Mouse (Mus musculus): Measurements from ENCODE around the gene Mpp2. TPM values are rescaled to one million over a fixed set of nuclear protein-coding genes. Genes with fewer than 3 reads are reported as not detected.
A peak's percentile ranks its signal among the peaks of the same experiment; 100 is the strongest.

The Mpp2 gene
- polyA plus RNA-seq, 1 experiment from 2014 or later, result 24.1 TPM

GRCm38 (mm10) chr11:102044691-102045212 is 43.6 kb downstream of the Mpp2 start:
- Histone ChIP-seq H3K4me1 (replicated peaks; ENCODE audit: control insufficient read depth, insufficient read depth, low read length) (0 out of 2 replicates have a peak, but pooled peaks cover 4% of the 10 kb centered on the region), H3K4me2 (ENCODE audit: low read length) (no peak overlapping the region), H3K9ac (replicated peaks; ENCODE audit: low read depth, low read length) (no peak overlapping the region), H3K4me3 (replicated peaks; ENCODE audit: low read length) (no peak overlapping the region), H3K27me3 (replicated peaks; ENCODE audit: control insufficient read depth, insufficient read depth, low read length) (no peaks in the 10 kb centered on the region), H3K9me3 (ENCODE audit: control insufficient read depth, low read length) (peaks cover 8% of the 10 kb centered on the region), H3K27ac (ENCODE audit: low read length) (no peak overlapping the region), H3K36me3 (ENCODE audit: control insufficient read depth, insufficient read depth) (no peaks in the 10 kb centered on the region)
- 88% methylated on average over 7 of the region's 7 CpGs for WGBS
- ATAC-seq, result no peak

- Histone ChIP-seq H3K9ac (replicated peaks; ENCODE audit: low read depth, low read length) (no peak overlapping the region), H3K36me3 (ENCODE audit: control insufficient read depth, insufficient read depth) (no peaks in the 10 kb centered on the region), H3K27ac (ENCODE audit: low read length) (no peak overlapping the region), H3K4me1 (replicated peaks; ENCODE audit: control insufficient read depth, insufficient read depth, low read length) (0 out of 2 replicates have a peak, but pooled peaks cover 4% of the 10 kb centered on the region), H3K4me2 (ENCODE audit: low read length) (no peak overlapping the region), H3K4me3 (replicated peaks; ENCODE audit: low read length) (no peak overlapping the region), H3K9me3 (ENCODE audit: control insufficient read depth, low read length) (peaks cover 8% of the 10 kb centered on the region), H3K27me3 (replicated peaks; ENCODE audit: control insufficient read depth, insufficient read depth, low read length) (no peaks in the 10 kb centered on the region)
- no peak for ATAC-seq
- WGBS, result 89% methylated on average over 6 of the region's 6 CpGs
These were observed 44.9 kb downstream of the Mpp2 start for GRCm38 (mm10) chr11:102043381-102043780.

GRCm38 (mm10) chr11:102042971-102043370 is 45.3 kb downstream of the Mpp2 start:
- H3K36me3 ChIP-seq (ENCODE audit: control insufficient read depth, insufficient read depth), result no peaks in the 10 kb centered on the region
- no peak for ATAC-seq
- no peaks in the 10 kb centered on the region for H3K27me3 ChIP-seq (replicated peaks; ENCODE audit: control insufficient read depth, insufficient read depth, low read length)
- 95% methylated on average over 13 of the region's 14 CpGs for WGBS
- 0 out of 2 replicates have a peak, but pooled peaks cover 4% of the 10 kb centered on the region for H3K4me1 ChIP-seq (replicated peaks; ENCODE audit: control insufficient read depth, insufficient read depth, low read length)
- H3K9ac ChIP-seq (replicated peaks; ENCODE audit: low read depth, low read length), result no peak overlapping the region
- H3K9me3 ChIP-seq (ENCODE audit: control insufficient read depth, low read length), result peaks cover 8% of the 10 kb centered on the region
- no peak overlapping the region for H3K4me2 ChIP-seq (ENCODE audit: low read length)
- H3K4me3 ChIP-seq (replicated peaks; ENCODE audit: low read length), result no peak overlapping the region
- H3K27ac ChIP-seq (ENCODE audit: low read length), result no peak overlapping the region

- Histone ChIP-seq H3K9me3 (ENCODE audit: control insufficient read depth, low read length) (peaks cover 8% of the 10 kb centered on the region), H3K27me3 (replicated peaks; ENCODE audit: control insufficient read depth, insufficient read depth, low read length) (no peaks in the 10 kb centered on the region), H3K4me1 (replicated peaks; ENCODE audit: control insufficient read depth, insufficient read depth, low read length) (0 out of 2 replicates have a peak, but pooled peaks cover 4% of the 10 kb centered on the region), H3K36me3 (ENCODE audit: control insufficient read depth, insufficient read depth) (no peaks in the 10 kb centered on the region), H3K9ac (replicated peaks; ENCODE audit: low read depth, low read length) (no peak within 1 kb of the TSS), H3K4me3 (replicated peaks; ENCODE audit: low read length) (no peak within 1 kb of the TSS), H3K27ac (ENCODE audit: low read length) (no peak within 1 kb of the TSS), H3K4me2 (ENCODE audit: low read length) (no peak within 1 kb of the TSS)
- ATAC-seq, result no peak
- WGBS, result 74% methylated on average over 5 of the region's 5 CpGs
These were observed 46.9 kb downstream of the Mpp2 start, which contains the start of gene Cd300lg for GRCm38 (mm10) chr11:102041350-102041949. TSS of gene Cd300lg (plus strand) at chr11:102041509.

GRCm38 (mm10) chr11:102040646-102041045 is 47.7 kb downstream of the Mpp2 start:
- H3K4me3 ChIP-seq (replicated peaks; ENCODE audit: low read length), result no peak overlapping the region
- no peak overlapping the region for H3K9ac ChIP-seq (replicated peaks; ENCODE audit: low read depth, low read length)
- H3K27ac ChIP-seq (ENCODE audit: low read length), result no peak overlapping the region
- H3K4me1 ChIP-seq (replicated peaks; ENCODE audit: control insufficient read depth, insufficient read depth, low read length), result 0 out of 2 replicates have a peak, but pooled peaks cover 4% of the 10 kb centered on the region
- 74% methylated on average over 4 of the region's 4 CpGs for WGBS
- no peaks in the 10 kb centered on the region for H3K27me3 ChIP-seq (replicated peaks; ENCODE audit: control insufficient read depth, insufficient read depth, low read length)
- H3K9me3 ChIP-seq (ENCODE audit: control insufficient read depth, low read length), result peaks cover 5% of the 10 kb centered on the region
- ATAC-seq, result no peak
- no peak overlapping the region for H3K4me2 ChIP-seq (ENCODE audit: low read length)
- no peaks in the 10 kb centered on the region for H3K36me3 ChIP-seq (ENCODE audit: control insufficient read depth, insufficient read depth)

- Histone ChIP-seq H3K27me3 (replicated peaks; ENCODE audit: control insufficient read depth, insufficient read depth, low read length) (no peaks in the 10 kb centered on the region), H3K4me1 (replicated peaks; ENCODE audit: control insufficient read depth, insufficient read depth, low read length) (0 out of 2 replicates have a peak, but pooled peaks cover 4% of the 10 kb centered on the region), H3K9me3 (ENCODE audit: control insufficient read depth, low read length) (peaks cover under 1% of the 10 kb centered on the region; the same call in 1 of the 2 replicates), H3K27ac (ENCODE audit: low read length) (no peak overlapping the region), H3K9ac (replicated peaks; ENCODE audit: low read depth, low read length) (no peak overlapping the region), H3K4me3 (replicated peaks; ENCODE audit: low read length) (no peak overlapping the region), H3K36me3 (ENCODE audit: control insufficient read depth, insufficient read depth) (no peaks in the 10 kb centered on the region), H3K4me2 (ENCODE audit: low read length) (0 out of 2 replicates have a peak overlapping the region, but pooled peaks have one; percentile 7)
- ATAC-seq, result peak; percentile 57
- WGBS, result under 1% methylated on average over 9 of the region's 9 CpGs
These were observed 48.2 kb downstream of the Mpp2 start for GRCm38 (mm10) chr11:102040138-102040524.

- Histone ChIP-seq H3K27ac (ENCODE audit: low read length) (no peak overlapping the region), H3K27me3 (replicated peaks; ENCODE audit: control insufficient read depth, insufficient read depth, low read length) (no peaks in the 10 kb centered on the region), H3K4me2 (ENCODE audit: low read length) (0 out of 2 replicates have a peak overlapping the region, but pooled peaks have one; percentile 7), H3K9ac (replicated peaks; ENCODE audit: low read depth, low read length) (no peak overlapping the region), H3K4me1 (replicated peaks; ENCODE audit: control insufficient read depth, insufficient read depth, low read length) (0 out of 2 replicates have a peak, but pooled peaks cover 4% of the 10 kb centered on the region), H3K9me3 (ENCODE audit: control insufficient read depth, low read length) (no peaks in the 10 kb centered on the region), H3K4me3 (replicated peaks; ENCODE audit: low read length) (no peak overlapping the region), H3K36me3 (ENCODE audit: control insufficient read depth, insufficient read depth) (no peaks in the 10 kb centered on the region)
- no peak for ATAC-seq
- WGBS, result 68% methylated on average over 13 of the region's 13 CpGs
These were observed 48.7 kb downstream of the Mpp2 start for GRCm38 (mm10) chr11:102039487-102040137.

- Histone ChIP-seq H3K4me3 (replicated peaks; ENCODE audit: low read length) (no peak overlapping the region), H3K9me3 (ENCODE audit: control insufficient read depth, low read length) (no peaks in the 10 kb centered on the region), H3K27ac (ENCODE audit: low read length) (no peak overlapping the region), H3K9ac (replicated peaks; ENCODE audit: low read depth, low read length) (no peak overlapping the region), H3K4me2 (ENCODE audit: low read length) (no peak overlapping the region), H3K36me3 (ENCODE audit: control insufficient read depth, insufficient read depth) (no peaks in the 10 kb centered on the region), H3K27me3 (replicated peaks; ENCODE audit: control insufficient read depth, insufficient read depth, low read length) (no peaks in the 10 kb centered on the region), H3K4me1 (replicated peaks; ENCODE audit: control insufficient read depth, insufficient read depth, low read length) (0 out of 2 replicates have a peak, but pooled peaks cover 4% of the 10 kb centered on the region)
- 70% methylated on average over 6 of the region's 6 CpGs for WGBS
- no peak for ATAC-seq
These were observed 50.5 kb downstream of the Mpp2 start for GRCm38 (mm10) chr11:102037789-102038188.

GRCm38 (mm10) chr11:102036336-102036735 is 52.0 kb downstream of the Mpp2 start:
- Histone ChIP-seq H3K4me1 (replicated peaks; ENCODE audit: control insufficient read depth, insufficient read depth, low read length) (0 out of 2 replicates have a peak, but pooled peaks cover 4% of the 10 kb centered on the region), H3K9ac (replicated peaks; ENCODE audit: low read depth, low read length) (no peak overlapping the region), H3K27me3 (replicated peaks; ENCODE audit: control insufficient read depth, insufficient read depth, low read length) (no peaks in the 10 kb centered on the region), H3K9me3 (ENCODE audit: control insufficient read depth, low read length) (no peaks in the 10 kb centered on the region), H3K36me3 (ENCODE audit: control insufficient read depth, insufficient read depth) (no peaks in the 10 kb centered on the region), H3K27ac (ENCODE audit: low read length) (no peak overlapping the region), H3K4me2 (ENCODE audit: low read length) (no peak overlapping the region), H3K4me3 (replicated peaks; ENCODE audit: low read length) (no peak overlapping the region)
- ATAC-seq, result no peak
- WGBS, result 75% methylated on average over 7 of the region's 7 CpGs
